Mouse (Mus musculus) E14TG2a.4 (cell line): ENCODE data around the gene Ubxn2a.

Experiments
- CTCF ChIP-seq: conservative IDR thresholded peaks from 2 replicates; pipeline ENCODE4 v1.5.1; 2014; ENCODE audit warnings: low read length
- NANOG ChIP-seq: IDR thresholded peaks from 2 replicates; pipeline ENCODE4 v1.6.1; 2014; ENCODE audit warnings: borderline replicate concordance, low read length, mixed read lengths
- POU5F1 ChIP-seq: IDR thresholded peaks from 2 replicates; pipeline ENCODE4 v1.6.1; 2014; ENCODE audit warnings: low read length, borderline replicate concordance

GRCm38 (mm10) chr12:4953156-4953555 is 45.7 kb upstream of the Ubxn2a start:
- TF ChIP-seq CTCF = no peak
- no peak for TF ChIP-seq POU5F1
- no peak for TF ChIP-seq NANOG
